Mouse (Mus musculus): ENCODE measurements at regions not wholly inside any gene's neighbourhood (a gene's known extent, or its start where the extent isn't known, plus 50 kb on each side); places are given as distances from the start of the nearest gene placed in this dataset.

GRCm38 (mm10) chr6:127364591-127365187, 82.0 kb upstream of the Parp11 start:
- Histone ChIP-seq H3K36me3 (no peaks in the 10 kb centered on the region), H3K4me2 (no peak overlapping the region), H3K9me3 (no peaks in the 10 kb centered on the region), H3K27ac (no peak overlapping the region), H3K4me3 (no peak overlapping the region), H3K4me1 (replicated peaks) (peaks cover 8% of the 10 kb centered on the region), H3K27me3 (peaks cover 41% of the 10 kb centered on the region), H3K9ac (no peak overlapping the region)
- WGBS: 41% methylated on average over 5 of the region's 5 CpGs
- ATAC-seq (ENCODE audit: low FRiP score): no peak

DNA sequence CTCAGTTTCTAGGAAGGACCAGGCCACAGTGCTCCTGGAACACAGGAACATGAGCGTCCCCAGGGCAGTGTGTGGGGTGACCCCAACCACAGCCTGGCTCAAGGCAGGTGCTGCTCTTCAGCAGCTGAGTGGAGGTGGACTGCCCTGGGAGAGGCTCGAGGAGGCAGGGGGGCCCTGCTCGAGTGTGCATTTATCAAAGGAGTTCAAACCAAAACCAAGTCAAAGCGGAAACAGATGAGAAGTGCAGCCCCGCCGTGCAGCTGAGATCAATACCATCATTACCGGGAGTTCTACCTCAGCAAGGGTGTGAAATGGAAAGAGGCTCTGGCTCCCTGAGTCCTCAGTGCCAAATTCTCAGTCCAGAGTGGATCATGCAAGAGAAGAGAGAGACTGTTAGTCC, 81.4 kb upstream of the Parp11 start:
- Histone ChIP-seq H3K4me3 (no peak overlapping the region), H3K9ac (no peak overlapping the region), H3K27ac (no peak overlapping the region), H3K4me1 (replicated peaks) (peaks cover 8% of the 10 kb centered on the region), H3K9me3 (no peaks in the 10 kb centered on the region), H3K4me2 (no peak overlapping the region), H3K27me3 (peaks cover 39% of the 10 kb centered on the region), H3K36me3 (no peaks in the 10 kb centered on the region)
- no peak for ATAC-seq (ENCODE audit: low FRiP score)
- WGBS: 60% methylated on average over 7 of the region's 7 CpGs

GRCm38 (mm10) chr6:127365651-127366050, 81.0 kb upstream of the Parp11 start:
- Histone ChIP-seq H3K9ac (no peak overlapping the region), H3K36me3 (no peaks in the 10 kb centered on the region), H3K27ac (no peak overlapping the region), H3K27me3 (peaks cover 35% of the 10 kb centered on the region), H3K4me2 (no peak overlapping the region), H3K9me3 (no peaks in the 10 kb centered on the region), H3K4me1 (replicated peaks) (peaks cover 8% of the 10 kb centered on the region), H3K4me3 (no peak overlapping the region)
- 72% methylated on average over 2 of the region's 2 CpGs for WGBS
- no peak for ATAC-seq (ENCODE audit: low FRiP score)

- Histone ChIP-seq H3K4me3 (no peak overlapping the region), H3K4me2 (no peak overlapping the region), H3K4me1 (replicated peaks) (peaks cover 14% of the 10 kb centered on the region; the same call in 1 of the 2 replicates), H3K27me3 (no peaks in the 10 kb centered on the region), H3K27ac (no peak overlapping the region), H3K9ac (no peak overlapping the region), H3K9me3 (no peaks in the 10 kb centered on the region), H3K36me3 (no peaks in the 10 kb centered on the region)
- 54% methylated on average over 5 of the region's 5 CpGs for WGBS
- no peak for ATAC-seq (ENCODE audit: low FRiP score)
Measured at GRCm38 (mm10) chr6:127373052-127373451, 73.6 kb upstream of the Parp11 start.

DNA sequence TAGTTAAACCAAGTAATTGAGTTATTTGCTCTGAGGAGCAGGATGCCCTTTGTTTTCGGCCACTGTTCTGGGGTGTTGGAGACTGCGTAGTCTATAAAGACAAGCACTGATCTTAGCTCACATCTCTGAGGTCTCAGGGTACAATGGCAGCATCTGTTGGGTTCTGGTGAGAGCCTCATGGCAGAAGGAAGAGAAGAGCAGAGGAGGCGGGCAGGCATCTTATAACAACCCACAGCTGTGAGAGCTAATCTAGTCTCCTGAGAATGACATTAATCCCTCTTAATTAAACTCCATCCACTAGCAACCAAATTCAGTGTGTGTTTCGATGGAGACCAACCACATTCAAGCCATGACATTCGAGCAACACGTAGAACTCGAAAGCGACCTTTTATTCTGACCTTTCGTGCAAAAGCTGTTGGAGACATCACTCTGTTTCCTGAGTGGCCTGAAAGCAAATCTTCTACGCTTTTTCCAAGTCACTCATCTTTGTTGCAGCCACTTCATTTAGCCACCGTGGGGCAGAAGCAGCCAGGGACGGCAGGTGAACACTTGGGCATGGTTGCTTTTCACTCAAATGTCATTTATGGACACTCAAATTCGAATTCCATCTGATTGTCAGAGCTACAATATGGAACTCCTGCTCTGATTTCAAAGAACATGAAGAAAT, 72.7 kb upstream of the Parp11 start:
- H3K27me3 ChIP-seq: no peaks in the 10 kb centered on the region
- no peak overlapping the region for H3K4me3 ChIP-seq
- H3K27ac ChIP-seq: no peak overlapping the region
- no peaks in the 10 kb centered on the region for H3K9me3 ChIP-seq
- H3K36me3 ChIP-seq: no peaks in the 10 kb centered on the region
- no peak overlapping the region for H3K4me2 ChIP-seq
- H3K9ac ChIP-seq: no peak overlapping the region
- peaks cover 14% of the 10 kb centered on the region; the same call in 1 of the 2 replicates for H3K4me1 ChIP-seq (replicated peaks)
- 69% methylated on average over 13 of the region's 13 CpGs for WGBS
- ATAC-seq (ENCODE audit: low FRiP score): no peak

- Histone ChIP-seq H3K27me3 (no peaks in the 10 kb centered on the region), H3K4me1 (replicated peaks) (peaks cover 14% of the 10 kb centered on the region; the same call in 1 of the 2 replicates), H3K9me3 (no peaks in the 10 kb centered on the region), H3K4me2 (no peak overlapping the region), H3K4me3 (no peak overlapping the region), H3K9ac (no peak overlapping the region), H3K27ac (no peak overlapping the region), H3K36me3 (no peaks in the 10 kb centered on the region)
- WGBS: 68% methylated on average over 12 of the region's 12 CpGs
- ATAC-seq (ENCODE audit: low FRiP score): no peak
Measured at GRCm38 (mm10) chr6:127374464-127375143, 72.0 kb upstream of the Parp11 start.

GRCm38 (mm10) chr6:127375144-127375529, 71.5 kb upstream of the Parp11 start:
- Histone ChIP-seq H3K27me3 (no peaks in the 10 kb centered on the region), H3K27ac (no peak overlapping the region), H3K4me2 (no peak overlapping the region), H3K36me3 (no peaks in the 10 kb centered on the region), H3K4me3 (no peak overlapping the region), H3K9me3 (no peaks in the 10 kb centered on the region), H3K9ac (no peak overlapping the region), H3K4me1 (replicated peaks) (peaks cover 14% of the 10 kb centered on the region; the same call in 1 of the 2 replicates)
- ATAC-seq (ENCODE audit: low FRiP score): no peak
- 97% methylated on average over 2 of the region's 2 CpGs for WGBS

DNA sequence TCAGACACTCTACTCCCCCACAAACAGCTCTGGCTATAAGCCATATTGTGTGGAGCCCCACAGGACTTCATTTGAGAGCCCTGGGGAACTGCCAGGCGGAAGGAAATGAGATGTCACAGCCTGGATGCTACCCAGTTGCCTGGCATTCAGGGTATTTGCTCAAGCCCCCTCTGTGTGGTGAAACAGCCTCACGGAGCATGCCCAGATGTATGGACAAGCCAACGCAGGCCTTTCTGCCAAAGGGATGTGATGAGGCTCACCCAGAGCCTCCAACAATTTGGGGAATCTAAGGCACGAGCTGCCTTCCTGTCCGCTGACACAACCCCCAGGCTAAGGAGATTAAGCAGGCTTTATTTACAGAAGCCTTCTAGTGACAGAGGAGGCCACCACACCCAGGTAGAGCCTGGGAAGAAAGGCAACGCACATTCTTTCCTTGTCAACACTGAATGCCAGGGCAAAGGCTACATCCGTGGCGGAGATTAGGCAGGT, 70.9 kb upstream of the Parp11 start:
- H3K4me1 ChIP-seq (replicated peaks): peaks cover 14% of the 10 kb centered on the region; the same call in 1 of the 2 replicates
- no peak overlapping the region for H3K4me2 ChIP-seq
- H3K4me3 ChIP-seq: no peak overlapping the region
- H3K27me3 ChIP-seq: no peaks in the 10 kb centered on the region
- H3K36me3 ChIP-seq: no peaks in the 10 kb centered on the region
- no peak overlapping the region for H3K27ac ChIP-seq
- no peaks in the 10 kb centered on the region for H3K9me3 ChIP-seq
- H3K9ac ChIP-seq: no peak overlapping the region
- no peak for ATAC-seq (ENCODE audit: low FRiP score)
- 69% methylated on average over 8 of the region's 8 CpGs for WGBS

DNA sequence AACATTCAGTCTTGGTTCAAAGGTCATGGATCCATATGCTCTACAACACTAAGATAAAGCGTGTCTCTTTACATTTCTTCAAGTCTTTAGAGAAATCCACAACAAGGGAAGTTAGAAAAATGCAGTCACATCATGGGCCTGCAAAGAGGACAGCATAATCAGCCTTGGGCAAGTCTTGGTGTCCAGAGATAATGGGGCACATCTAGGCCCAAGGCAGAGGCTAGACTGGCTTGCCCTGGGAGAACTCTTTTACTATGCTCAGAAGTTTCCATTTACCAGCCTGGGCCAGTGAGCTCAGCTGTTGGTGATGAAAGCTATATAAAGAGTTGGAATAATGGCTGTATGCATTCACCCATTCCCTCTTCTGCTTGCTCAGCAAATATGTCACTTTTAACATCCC, 67.9 kb upstream of the Parp11 start:
- H3K27ac ChIP-seq: no peak overlapping the region
- H3K4me2 ChIP-seq: no peak overlapping the region
- no peaks in the 10 kb centered on the region for H3K36me3 ChIP-seq
- no peak overlapping the region for H3K4me3 ChIP-seq
- no peaks in the 10 kb centered on the region for H3K27me3 ChIP-seq
- no peak for ATAC-seq (ENCODE audit: low FRiP score)
- WGBS: 87% methylated on average over 1 of the region's 1 CpGs
- no peaks in the 10 kb centered on the region for H3K9me3 ChIP-seq
- no peak overlapping the region for H3K9ac ChIP-seq
- H3K4me1 ChIP-seq (replicated peaks): peaks cover 10% of the 10 kb centered on the region; the same call in 1 of the 2 replicates

- H3K4me3 ChIP-seq: no peak overlapping the region
- H3K9me3 ChIP-seq: no peaks in the 10 kb centered on the region
- peaks cover 10% of the 10 kb centered on the region; the same call in 1 of the 2 replicates for H3K4me1 ChIP-seq (replicated peaks)
- no peak overlapping the region for H3K4me2 ChIP-seq
- no peak overlapping the region for H3K9ac ChIP-seq
- H3K27ac ChIP-seq: no peak overlapping the region
- ATAC-seq (ENCODE audit: low FRiP score): no peak
- WGBS: 10% methylated on average over 4 of the region's 4 CpGs
- no peaks in the 10 kb centered on the region for H3K36me3 ChIP-seq
- H3K27me3 ChIP-seq: no peaks in the 10 kb centered on the region
Measured at GRCm38 (mm10) chr6:127379511-127379910, 67.1 kb upstream of the Parp11 start.

GRCm38 (mm10) chr6:127381148-127381888, 65.3 kb upstream of the Parp11 start:
- WGBS: 95% methylated on average over 2 of the region's 2 CpGs
- no peak overlapping the region for H3K4me3 ChIP-seq
- no peak for ATAC-seq (ENCODE audit: low FRiP score)

More at GRCm38 (mm10) chr6:127381148-127381888, 65.3 kb upstream of the Parp11 start:
- Histone ChIP-seq H3K9me3 (no peaks in the 10 kb centered on the region), H3K27me3 (no peaks in the 10 kb centered on the region), H3K27ac (no peak overlapping the region), H3K36me3 (no peaks in the 10 kb centered on the region), H3K4me1 (replicated peaks) (no peaks in the 10 kb centered on the region), H3K4me2 (no peak overlapping the region), H3K9ac (no peak overlapping the region)

Data from hindbrain, embryonic 13.5 days (tissue).